Mouse (Mus musculus): Measurements from ENCODE around the gene Lin28b.
A peak's percentile ranks its signal among the peaks of the same experiment; 100 is the strongest.

Gene Lin28b

DNA sequence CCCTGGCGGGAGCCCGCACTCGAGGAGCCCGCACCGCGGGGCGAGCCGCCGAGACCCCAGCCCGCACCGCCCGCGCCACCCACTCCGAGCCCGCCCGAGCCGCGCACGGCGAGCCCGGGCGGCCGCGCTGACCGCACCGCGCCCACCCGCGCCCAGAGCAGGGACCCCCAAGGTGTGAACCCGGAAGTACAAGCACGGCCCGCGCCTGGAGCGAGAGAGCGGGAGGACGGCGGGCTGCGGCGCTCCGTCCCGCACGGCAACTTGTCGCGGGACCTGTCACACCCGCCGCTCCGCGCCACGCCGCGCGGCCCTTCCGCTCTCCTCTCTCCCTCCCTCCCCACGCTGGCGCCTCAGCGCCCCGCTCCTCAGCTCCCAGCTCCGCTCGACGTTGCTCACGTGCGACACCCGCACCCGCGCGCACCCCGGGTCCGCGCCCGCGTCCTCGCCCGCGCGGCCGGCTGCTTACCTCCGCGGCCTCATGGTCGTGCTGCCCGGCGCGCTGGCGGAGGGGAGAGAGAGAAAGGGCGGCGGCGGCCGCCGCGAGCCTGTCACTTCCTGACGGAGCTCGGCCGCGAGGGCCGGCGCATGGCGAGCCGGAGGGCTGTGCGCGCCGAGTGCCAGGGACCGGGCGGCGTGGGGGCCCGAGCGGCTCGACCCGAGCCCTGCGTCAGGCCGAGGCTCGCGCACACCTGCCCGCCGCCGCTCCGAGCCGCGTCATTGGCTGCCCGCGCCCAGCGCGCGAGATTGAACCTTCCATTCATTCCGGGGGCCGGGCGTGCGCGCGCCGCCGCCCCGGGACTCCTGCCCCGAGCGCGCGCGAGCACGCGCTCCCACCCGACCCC is at the start of gene Lin28b:
Gene Lin28b (minus strand): TSS at position 635 of the 842 bp plus-strand sequence.
- ATAC-seq (ENCODE audit: low TSS enrichment) = peak; percentile 93

DNA sequence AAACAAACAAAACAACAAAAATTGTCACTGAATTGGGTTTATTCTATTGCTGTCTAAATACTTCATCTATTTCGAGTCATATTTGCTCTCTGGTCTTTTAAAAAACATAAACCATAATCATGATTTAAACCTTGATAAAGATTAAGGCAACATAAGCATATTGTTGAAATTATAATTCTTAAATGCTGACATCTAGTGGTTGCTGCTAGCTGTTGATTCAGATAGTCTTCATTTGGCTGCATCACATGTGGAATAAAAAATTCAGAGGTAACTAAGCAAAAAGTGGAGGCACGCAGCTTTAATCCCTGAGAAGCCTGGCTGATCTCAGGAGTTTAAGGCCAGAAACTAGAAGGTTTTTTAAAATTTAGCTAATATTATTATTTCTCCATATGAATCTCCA is 25.6 kb upstream of the Lin28b start:
- peak; percentile 67; the same call in 1 of the 2 replicates for ATAC-seq (ENCODE audit: low TSS enrichment)

DNA sequence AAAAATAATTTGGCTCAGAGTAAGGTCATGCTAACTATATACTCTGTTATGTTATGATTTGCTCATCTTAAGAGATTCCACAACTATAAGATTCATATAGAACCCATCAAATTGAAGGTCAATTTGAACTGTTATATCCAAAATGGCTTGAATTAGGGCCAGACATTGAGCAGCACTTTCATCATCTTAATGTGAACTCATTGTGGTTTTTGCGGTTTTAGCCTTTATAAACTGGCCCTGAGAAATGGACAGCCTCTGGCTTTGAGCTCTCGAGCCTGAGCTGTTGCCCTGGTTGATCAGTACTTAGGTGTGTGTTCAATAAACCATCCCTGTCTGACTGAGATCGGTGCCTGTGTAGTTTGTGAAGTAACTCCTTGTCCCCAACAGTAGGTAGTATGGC is 24.5 kb upstream of the Lin28b start:
- no peak for ATAC-seq (ENCODE audit: low TSS enrichment)

DNA sequence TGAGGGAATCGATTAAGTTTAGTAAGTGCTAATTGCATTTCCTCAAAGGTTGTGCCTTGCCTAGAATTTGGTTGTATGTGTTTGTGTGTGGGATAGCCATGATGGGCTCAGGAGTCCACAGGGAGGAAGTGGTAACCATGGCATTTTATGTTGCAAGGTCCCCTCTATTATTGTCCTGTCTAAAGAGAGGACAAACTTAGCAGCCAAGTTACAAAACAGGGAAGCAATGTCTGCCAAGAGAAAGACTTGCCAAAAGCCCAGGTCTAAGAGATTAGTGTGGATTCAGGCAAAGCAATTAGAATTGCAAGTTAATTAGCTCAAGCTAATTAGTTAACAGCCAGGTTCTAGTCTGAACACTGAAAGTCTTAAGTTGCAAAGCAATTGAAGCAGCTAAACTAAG is 14.1 kb upstream of the Lin28b start:
- ATAC-seq (ENCODE audit: low TSS enrichment) = no peak

DNA sequence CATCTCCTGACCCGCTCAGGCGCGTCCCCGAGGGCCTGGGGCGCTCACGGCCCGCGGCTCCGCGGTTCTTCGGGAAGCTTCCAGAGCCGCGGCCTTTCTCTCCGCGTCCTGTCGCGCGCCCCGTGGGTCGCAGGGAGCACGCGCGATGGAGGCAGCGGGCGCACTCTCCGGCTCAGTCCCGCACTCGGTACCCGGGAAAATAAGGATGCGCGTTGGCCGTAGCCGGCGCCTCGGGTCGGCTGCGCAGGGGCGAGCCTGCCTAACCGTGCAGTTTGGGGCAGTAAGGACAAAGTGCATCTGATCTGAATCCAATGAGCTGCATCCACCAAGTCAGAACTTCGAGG is 380 bp upstream of the Lin28b start:
- peak; percentile 58; the same call in 1 of the 2 replicates for ATAC-seq (ENCODE audit: low TSS enrichment)

DNA sequence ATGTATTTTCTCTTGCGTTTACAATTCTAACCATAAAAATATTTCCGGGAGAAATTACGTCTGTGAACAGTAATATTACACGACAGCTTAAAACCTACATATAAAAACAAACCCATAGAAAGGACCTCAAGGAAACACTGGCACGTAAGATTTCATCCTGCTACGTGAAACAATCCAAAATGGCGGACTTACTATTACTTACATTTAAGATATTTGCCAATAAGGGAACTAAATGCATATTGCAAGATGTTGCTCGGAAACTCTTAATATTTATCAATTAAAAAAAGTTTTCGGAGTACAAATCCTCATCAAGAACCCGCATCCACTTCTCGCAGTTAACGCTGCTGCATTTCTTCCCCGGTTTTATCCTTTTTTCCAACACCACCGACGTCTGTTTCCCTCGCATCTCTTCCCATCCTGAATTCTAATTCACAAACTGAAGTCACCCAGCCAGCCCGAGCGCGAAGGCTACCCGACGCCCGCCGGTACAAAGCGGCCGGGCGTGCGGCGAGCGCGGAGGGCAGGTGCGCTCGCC is 902 bp downstream of the Lin28b start:
- ATAC-seq (ENCODE audit: low TSS enrichment) = peak; percentile 61

DNA sequence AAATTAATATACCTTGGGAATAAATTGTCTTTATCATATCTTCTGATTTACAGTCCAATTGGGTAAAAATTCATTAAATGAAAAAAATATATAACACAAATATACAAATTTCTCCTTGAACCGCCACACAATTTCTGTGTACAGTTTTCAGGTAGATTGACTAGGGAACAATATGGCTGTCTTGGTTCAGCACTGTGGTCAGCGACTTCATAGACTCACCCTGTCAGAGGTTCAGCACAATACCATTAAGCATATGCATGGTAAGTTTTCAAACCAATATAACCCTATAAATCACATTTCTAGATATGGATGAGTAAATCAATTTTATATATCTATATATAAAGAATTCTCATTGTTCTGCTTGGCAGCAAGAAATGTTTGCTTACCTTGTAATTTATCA is 3.0 kb downstream of the Lin28b start:
- no peak for ATAC-seq (ENCODE audit: low TSS enrichment)

DNA sequence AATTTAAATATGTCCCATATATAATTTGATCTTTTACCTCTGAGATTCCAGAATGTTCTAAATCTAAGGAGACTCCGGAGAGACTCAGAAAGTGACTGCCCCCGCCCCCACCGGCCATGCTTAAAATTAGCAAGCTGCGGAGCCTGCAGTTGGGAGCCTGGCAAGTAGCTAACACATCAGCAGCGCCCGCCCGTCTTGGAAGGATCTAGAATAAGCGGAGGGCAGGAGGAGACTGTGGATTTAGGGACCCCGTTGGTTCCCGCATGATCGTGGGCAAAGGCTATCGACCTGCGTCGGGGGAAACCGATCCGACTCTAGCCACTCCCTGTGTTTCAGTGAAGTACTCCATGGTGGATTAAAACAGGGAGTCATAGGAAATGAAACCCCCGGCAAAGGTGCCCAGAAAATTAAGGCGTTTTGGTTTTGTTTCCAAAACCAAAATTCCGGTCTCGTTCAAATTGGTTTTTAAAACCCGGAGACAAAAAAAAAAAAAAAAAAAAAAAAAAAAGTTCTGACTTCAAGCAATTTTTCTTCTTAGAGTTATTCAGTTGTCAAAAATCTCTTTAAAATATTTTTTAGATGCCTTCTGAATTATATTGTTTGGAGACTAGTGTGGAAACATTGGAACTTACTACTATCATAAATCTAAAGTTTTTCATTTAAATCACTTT is 12.4 kb downstream of the Lin28b start:
- peak; percentile 70; the same call in 1 of the 2 replicates for ATAC-seq (ENCODE audit: low TSS enrichment)

DNA sequence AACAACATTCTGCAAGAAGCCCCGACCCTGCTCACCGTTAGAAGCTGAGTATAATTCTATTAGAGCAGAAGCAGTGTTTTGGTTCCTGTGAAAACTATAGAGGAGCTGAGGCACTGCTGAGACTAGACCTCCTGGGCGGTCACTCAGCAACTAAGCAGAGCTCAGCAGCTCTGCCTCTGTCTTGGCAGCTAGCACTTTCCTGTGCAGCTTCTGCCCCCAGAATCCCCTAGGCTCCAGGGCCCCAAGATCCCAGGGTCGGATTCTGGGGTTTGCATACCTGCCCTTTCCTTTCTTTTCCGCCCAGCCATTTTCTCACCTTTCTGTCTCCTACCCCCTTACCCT is 13.1 kb downstream of the Lin28b start:
- no peak for ATAC-seq (ENCODE audit: low TSS enrichment)

DNA sequence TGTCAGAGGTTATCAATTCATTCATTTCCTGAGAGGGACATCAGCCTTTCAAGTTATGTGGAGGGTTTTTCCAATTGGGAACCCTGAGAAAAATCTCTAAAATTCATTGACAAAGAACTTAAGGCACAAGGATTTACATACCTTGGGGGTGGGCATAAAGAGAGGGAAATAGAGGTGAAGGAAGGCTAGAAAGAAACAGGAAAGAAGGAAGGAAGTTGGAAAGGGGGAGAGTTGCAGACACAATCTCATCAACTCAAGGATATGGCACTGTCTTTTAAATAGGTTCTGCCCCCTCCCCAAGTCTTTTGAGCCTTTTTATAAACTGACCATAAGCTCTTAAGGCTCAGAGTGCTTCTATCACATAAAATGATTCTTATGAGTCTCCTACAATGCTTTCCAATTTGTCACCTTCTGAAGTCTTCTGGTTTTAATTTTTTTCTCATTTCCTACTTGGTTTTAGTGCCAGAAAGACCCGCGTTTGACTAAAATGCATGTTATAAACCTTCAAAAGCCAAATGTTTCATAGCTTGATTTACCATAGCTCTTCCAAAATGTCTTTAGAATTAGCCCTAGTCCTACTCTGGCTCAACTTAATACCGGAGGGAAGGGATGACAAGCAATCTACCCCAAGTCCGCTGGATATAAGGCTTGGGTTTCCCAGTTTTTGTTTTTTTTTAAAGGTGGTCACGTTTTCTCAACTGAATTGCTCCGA is 13.6 kb downstream of the Lin28b start:
- no peak for ATAC-seq (ENCODE audit: low TSS enrichment)

DNA sequence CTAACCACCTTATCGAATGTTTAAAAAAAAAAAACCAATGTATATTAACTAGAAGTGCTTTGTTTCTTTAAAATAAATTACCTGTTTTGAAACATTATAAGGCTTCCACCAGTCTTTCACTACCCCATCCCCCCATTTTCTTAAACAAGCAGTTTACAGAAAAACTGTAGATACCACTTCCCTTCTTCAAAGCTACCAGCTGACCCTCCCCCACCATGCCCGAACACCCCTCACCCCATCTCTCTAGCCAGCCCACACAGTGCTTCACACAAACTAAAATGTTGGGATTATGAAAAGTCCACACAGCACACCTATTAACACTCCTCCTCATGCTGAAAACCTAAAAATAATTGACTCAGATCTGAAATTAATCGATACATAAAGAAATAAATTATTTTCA is 14.9 kb downstream of the Lin28b start:
- ATAC-seq (ENCODE audit: low TSS enrichment) = no peak

DNA sequence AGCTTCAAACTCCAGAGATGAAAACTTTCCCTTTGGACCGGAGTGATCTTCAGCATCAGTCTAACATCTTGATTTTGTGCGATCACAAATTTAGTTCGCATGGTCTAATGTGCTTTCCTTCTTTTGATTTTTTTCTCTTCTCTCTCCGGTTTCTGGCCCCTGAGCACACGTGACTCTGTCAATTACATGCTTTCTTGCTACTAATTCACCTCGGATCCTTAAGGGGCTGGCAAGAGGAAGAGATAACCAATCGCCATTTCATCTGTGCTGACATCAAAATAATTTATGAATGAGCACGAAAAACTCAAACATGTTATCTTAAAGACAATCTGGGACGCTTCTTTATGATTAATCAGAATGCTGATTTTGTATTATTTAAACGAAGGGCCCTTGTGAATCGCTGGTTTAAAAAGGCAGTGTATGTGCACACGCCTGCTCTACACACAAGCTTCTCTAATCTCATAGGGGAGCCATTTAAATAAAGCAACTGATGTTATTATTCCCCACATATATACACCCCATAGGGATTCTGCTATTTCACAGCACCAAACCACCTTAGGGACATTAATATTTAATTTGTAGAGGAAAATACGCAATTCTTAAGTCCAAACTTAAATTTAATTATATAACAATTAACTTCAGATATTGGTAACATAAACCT is 16.0 kb downstream of the Lin28b start:
- ATAC-seq (ENCODE audit: low TSS enrichment) = 0 out of 2 replicates have a peak, but pooled peaks have one; percentile 54

DNA sequence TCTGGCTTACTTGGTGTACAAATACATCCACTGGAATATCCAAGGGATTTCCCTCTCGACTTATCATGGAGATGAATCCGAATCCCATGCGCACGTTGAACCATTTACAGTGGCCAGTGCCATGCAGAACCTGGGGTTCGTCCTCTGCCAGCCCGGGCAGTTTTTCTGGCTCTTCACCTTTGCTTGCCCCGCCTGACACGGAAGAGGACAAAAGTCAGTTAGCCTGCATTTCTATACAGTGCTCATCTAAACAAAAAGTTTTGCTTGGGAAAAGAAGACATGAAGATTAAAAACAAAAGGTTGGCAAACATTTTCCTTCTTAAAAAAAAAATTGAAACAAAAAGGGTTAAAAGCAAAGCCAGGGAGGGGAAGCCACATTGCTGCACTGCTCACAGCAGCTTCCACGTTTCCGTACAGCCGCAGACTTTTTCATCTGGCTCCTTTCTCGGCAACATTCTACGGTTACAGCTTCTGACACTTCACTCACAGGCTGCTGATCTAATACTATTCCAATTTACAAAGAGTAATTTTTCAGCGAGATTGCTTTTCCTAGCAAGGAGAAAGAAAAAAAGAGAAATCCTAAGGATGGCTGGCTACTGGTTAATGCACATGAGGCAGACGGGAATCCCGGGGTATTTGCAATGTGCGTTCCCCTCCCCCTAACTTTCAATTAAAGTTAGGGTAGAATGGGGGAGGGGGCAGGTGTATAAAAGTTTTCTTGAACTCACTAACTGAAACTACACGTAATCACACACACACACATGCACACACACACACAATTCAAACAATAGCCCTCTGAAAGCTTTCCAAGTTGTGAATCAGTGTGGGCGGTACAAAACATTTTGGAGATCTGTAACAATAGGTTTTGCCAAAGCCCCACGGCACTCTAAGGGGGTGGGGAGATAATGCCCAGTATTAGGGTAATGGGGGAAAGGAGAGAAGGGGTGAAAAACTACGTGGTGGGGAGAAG is 16.9 kb downstream of the Lin28b start:
- ATAC-seq (ENCODE audit: low TSS enrichment) = no peak

DNA sequence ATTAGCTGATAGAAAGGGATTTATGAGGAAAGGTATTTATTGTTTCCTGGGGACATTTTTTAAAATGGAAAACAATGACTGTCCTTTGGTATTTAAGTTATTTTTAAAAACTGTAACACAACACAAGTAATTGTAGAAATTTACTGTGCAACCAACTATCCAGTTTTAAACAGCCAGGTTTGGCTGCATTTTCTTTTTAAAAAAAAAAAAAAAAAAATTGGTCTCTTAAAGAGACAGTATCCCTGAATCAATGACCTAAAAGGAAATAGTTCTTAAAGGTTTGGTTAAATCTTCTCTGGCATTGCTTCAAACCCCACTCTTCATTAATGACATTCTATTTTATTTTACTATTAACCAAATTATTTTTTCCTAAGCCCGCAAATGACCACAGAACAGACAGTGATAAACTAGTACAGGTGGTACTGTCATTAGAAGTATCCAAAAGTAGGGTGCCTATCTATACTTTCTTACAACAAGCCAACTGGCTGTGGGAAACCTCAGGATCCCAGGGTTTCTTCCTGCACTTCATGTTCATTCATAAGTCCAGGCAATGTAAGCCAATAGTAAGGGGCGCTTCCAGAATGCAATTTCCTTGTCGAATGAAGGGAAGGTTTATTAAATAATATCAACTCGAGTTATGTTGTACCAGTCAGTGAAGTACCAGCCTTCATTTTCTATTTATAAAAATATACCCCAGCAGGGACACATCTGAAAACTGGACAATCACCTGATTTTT is 17.8 kb downstream of the Lin28b start:
- no peak for ATAC-seq (ENCODE audit: low TSS enrichment)

DNA sequence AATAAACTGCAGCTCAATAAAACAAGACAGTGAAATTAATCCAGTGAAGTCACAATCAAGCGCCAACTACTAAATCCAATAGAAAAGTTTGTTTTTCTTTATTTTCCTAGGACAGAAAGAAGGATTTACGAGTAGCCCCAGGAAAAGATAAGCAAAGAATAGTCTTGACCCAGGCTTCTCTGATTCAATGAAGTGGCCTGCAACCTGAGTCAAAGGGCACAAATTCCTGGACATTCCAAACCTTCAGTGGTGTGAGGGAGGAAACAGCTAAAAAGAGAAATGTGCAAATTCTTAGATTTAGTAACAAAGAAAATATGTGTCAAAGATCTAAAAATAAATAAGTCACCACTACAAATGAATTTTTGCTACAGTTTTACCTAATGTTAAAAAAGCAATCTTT is 27.6 kb downstream of the Lin28b start:
- ATAC-seq (ENCODE audit: low TSS enrichment) = no peak

DNA sequence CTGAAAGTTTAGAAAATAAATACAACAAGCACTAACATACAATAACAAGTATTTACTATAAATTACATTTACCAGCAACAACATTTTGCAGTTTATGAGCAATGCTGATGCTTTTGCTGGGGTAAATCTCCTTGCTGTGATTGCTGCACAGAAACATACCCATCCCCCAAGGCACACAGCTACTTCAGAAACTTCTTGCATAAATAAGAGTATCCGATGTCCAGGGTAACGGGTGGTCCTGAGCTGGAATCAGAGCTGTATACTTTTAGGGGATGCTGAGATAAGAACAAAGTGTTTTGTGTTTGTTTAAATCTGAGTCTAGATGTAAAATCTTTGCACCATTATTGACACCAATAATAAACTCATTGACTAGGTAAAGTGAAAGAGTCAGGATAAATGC is 28.1 kb downstream of the Lin28b start:
- ATAC-seq (ENCODE audit: low TSS enrichment) = no peak

DNA sequence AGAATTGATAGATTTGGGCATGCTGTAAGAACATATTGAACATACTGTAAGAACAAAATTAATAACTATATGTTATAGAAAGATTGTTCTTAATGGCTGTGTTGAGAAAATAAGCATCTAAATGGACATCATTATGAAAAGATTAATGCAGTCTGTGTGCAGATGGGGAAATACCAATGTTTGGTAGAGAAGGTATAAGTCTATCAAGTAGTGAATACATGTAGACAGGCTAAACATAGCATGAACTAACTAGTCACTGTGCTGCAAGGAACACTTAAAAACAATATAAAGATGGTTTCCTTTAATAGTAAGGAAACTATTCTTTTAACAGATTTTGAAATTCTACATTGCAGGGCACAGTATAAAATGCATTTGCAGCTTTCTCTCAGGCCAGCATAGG is 39.6 kb downstream of the Lin28b start:
- no peak for ATAC-seq (ENCODE audit: low TSS enrichment)

DNA sequence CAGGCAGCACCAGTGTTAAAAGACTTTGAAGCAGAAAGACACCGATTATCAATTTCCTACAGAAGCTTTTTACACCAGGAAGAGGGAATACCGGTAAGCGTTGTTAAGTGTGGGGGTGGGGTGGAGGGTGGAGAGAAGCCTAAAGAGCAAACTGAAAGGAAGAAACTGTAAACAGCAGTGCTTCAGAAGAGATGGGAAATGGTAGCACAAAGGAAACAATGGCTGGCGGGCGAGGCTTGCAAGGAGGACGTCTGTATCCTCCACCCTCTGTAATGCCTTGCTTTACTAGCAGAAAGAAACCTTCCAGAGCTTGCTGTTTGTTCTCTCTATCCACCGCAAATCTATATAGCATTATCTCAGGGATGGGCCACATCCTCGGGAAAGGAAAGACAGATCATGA is 40.0 kb downstream of the Lin28b start:
- ATAC-seq (ENCODE audit: low TSS enrichment) = peak; percentile 52; the same call in 1 of the 2 replicates

DNA sequence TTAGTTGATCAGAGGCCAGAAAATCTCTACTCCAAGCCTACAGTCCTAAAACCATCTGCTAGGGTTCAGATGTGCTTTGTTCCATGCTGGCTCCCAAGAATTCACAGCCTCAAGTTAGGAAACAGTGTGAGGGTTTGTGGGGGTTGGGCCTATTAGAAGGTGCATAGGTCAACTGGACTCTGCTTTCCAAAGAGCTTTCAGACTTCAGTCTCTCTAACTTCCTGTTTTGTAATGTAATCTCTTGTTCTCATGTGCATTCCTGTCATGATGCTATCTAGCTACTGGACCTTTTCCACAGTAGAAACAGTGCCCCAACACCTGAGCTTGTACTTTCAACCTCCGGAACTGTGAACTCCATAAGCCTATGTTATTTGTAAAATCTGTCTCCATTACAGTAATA is 63.8 kb downstream of the Lin28b start:
- no peak for ATAC-seq (ENCODE audit: low TSS enrichment)

DNA sequence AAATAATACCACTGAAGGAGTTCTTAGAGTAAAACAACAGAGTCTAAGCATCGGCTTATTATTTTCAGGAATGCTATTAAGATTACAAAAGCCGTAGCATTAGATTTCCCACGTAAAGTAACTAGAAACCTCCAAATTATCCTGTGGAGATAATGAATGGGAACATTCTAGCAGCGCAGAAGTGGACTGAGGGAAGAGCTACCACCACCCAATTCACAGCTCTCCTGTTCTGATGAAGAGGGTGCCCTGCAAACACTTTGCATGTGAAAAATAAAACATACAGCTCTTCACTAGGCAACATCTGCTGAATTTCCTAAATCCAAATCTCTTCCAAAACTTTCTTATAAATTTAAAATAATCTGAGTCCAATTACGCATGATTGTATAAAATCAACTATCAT is 74.1 kb downstream of the Lin28b start:
- no peak for ATAC-seq (ENCODE audit: low TSS enrichment)

Measured in frontal cortex, adult (tissue).